8 mouse cellular contexts compared by ENCODE assay signal in genomic region chr8:121829777-121830362, GRCm38 (mm10). TPM values are rescaled to one million over a fixed set of nuclear protein-coding genes. Genes with fewer than 3 reads are reported as not detected.
DNase-seq lines count a peak whose midpoint lies in the region; ATAC-seq and TF ChIP-seq lines count a peak whose summit lies in the region.

No protein-coding gene starts in this region.

- no peaks in the 10 kb centered on the region for H3K27me3 ChIP-seq in heart, embryonic 11.5 days (ENCODE audit: control insufficient read depth, insufficient read depth, low read length)
- peaks cover 6% of the 10 kb centered on the region for H3K27me3 ChIP-seq in G1E (ENCODE audit: insufficient read depth, low read length)
- 0 out of 2 replicates have a peak, but pooled peaks cover 4% of the 10 kb centered on the region for H3K27me3 ChIP-seq in forebrain, embryonic 10.5 days (ENCODE audit: poor library complexity, severe bottlenecking)
- H3K27me3 ChIP-seq in myocyte (ENCODE audit: control insufficient read depth, insufficient read depth, insufficient read length): no peaks in the 10 kb centered on the region

- no peak for TF ChIP-seq CTCF in G1E (IDR thresholded peaks at IDR 0.05; ENCODE audit: low read depth, low read length)

- H3K9ac ChIP-seq in heart, embryonic 11.5 days (ENCODE audit: low read depth, low read length): peak overlapping the region; percentile 87

- H3K79me2 ChIP-seq in myocyte (ENCODE audit: control insufficient read depth, insufficient read depth): peaks cover 22% of the 10 kb centered on the region

- peak overlapping the region; percentile 63 for H3ac ChIP-seq in myocyte (ENCODE audit: control insufficient read depth, insufficient read length)

- H3K36me3 ChIP-seq in heart, embryonic 11.5 days (ENCODE audit: control insufficient read depth, insufficient read depth, low read length): no peaks in the 10 kb centered on the region
- peaks cover 6% of the 10 kb centered on the region for H3K36me3 ChIP-seq in G1E (replicated peaks)
- H3K36me3 ChIP-seq in forebrain, embryonic 10.5 days (replicated peaks): peaks cover 6% of the 10 kb centered on the region
- no peaks in the 10 kb centered on the region for H3K36me3 ChIP-seq in myocyte (ENCODE audit: control insufficient read depth, insufficient read depth)

- H3K4me3 ChIP-seq in heart, embryonic 11.5 days (ENCODE audit: low read depth, low read length): peak overlapping the region; percentile 97
- peak overlapping the region; percentile 87 for H3K4me3 ChIP-seq in G1E (ENCODE audit: low read depth, low read length)
- H3K4me3 ChIP-seq in forebrain, embryonic 10.5 days: peak overlapping the region; percentile 97
- peak overlapping the region; percentile 81 for H3K4me3 ChIP-seq in myocyte

- intact Hi-C loops in heart, postnatal 10 days (cut with DNase I): loop anchor here (5.0 kb wide), 1 partner anchor 113 kb away; no protein-coding TSS in a partner anchor

- WGBS in heart, embryonic 11.5 days (ENCODE audit: insufficient replicate concordance): 21% methylated on average over 18 of the region's 18 CpGs
- WGBS in forebrain, embryonic 10.5 days: 20% methylated on average over 18 of the region's 18 CpGs

- H3K27ac ChIP-seq in heart, embryonic 11.5 days (ENCODE audit: low read depth, low read length): no peak overlapping the region
- peak overlapping the region; percentile 90 for H3K27ac ChIP-seq in forebrain, embryonic 10.5 days

- peak overlapping the region; percentile 93 for H3K4me2 ChIP-seq in heart, embryonic 11.5 days
- peak overlapping the region; percentile 97 for H3K4me2 ChIP-seq in myocyte (ENCODE audit: low read depth)

- no peak for TF ChIP-seq POLR2A in myocyte (IDR thresholded peaks at IDR 0.05; ENCODE audit: insufficient read length, low read depth)

- H3K9me3 ChIP-seq in heart, embryonic 11.5 days (replicated peaks; ENCODE audit: control insufficient read depth, low read length): no peaks in the 10 kb centered on the region
- H3K9me3 ChIP-seq in G1E (replicated peaks): no peaks in the 10 kb centered on the region
- H3K9me3 ChIP-seq in forebrain, embryonic 10.5 days: no peaks in the 10 kb centered on the region

- peaks cover 6% of the 10 kb centered on the region for H3K4me1 ChIP-seq in heart, embryonic 11.5 days (ENCODE audit: control insufficient read depth, insufficient read depth, low read length)
- peaks cover 24% of the 10 kb centered on the region for H3K4me1 ChIP-seq in G1E (ENCODE audit: insufficient read depth, low read depth, low read length)
- H3K4me1 ChIP-seq in forebrain, embryonic 10.5 days: peaks cover 19% of the 10 kb centered on the region

- DNase-seq in heart, postnatal 10 days: no peak
- no peak for DNase-seq in G1E (ENCODE audit: low spot score)
- DNase-seq in forebrain, embryonic 10.5 days (ENCODE audit: extremely low spot score, low spot score): no peak
- peak; percentile 32 for DNase-seq in kidney, postnatal 10 days
- DNase-seq in natural killer cell, adult 2 months (ENCODE audit: low spot score in 2 of 2): no peak
- no peak for DNase-seq in thymus, postnatal 14 days

- 0 out of 2 replicates have a peak, but pooled peaks have one; percentile 7 for ATAC-seq in heart, embryonic 11.5 days (replicated peaks; ENCODE audit: insufficient number of reproducible peaks, low FRiP score, low TSS enrichment)
- ATAC-seq in G1E (ENCODE audit: extremely low read depth, insufficient number of reproducible peaks, low FRiP score, poor library complexity, severe bottlenecking): peak; percentile 52

TF ChIP-seq in myocyte, 11 proteins besides CTCF, POLR2A, EP300 and RAD21:
- no peak for TF ChIP-seq USF1 (IDR thresholded peaks at IDR 0.05; ENCODE audit: low read depth)
- TF ChIP-seq MYOG (IDR thresholded peaks at IDR 0.05; ENCODE audit: control insufficient read depth in 1 of 3, insufficient read depth in 1 of 3, insufficient read length in 2 of 3, low read depth in 2 of 3): no peak
- no peak for TF ChIP-seq MYOD1 (IDR thresholded peaks at IDR 0.05; ENCODE audit: control insufficient read depth in 1 of 3, insufficient read length in 2 of 3, low read depth in 2 of 3)
- TF ChIP-seq SRF (IDR thresholded peaks at IDR 0.05; ENCODE audit: control insufficient read depth, insufficient read length, low read depth): no peak
- no peak for TF ChIP-seq E2F4 (IDR thresholded peaks at IDR 0.05; ENCODE audit: insufficient read depth)
- no peak for TF ChIP-seq CEBPB (IDR thresholded peaks at IDR 0.05; ENCODE audit: insufficient read depth, poor library complexity, severe bottlenecking)
- TF ChIP-seq TCF3 (IDR thresholded peaks at IDR 0.05; ENCODE audit: insufficient read length, low read depth): no peak
- TF ChIP-seq REST (IDR thresholded peaks at IDR 0.05; ENCODE audit: insufficient read depth, insufficient read length): no peak
- no peak for TF ChIP-seq MAX (IDR thresholded peaks at IDR 0.05; ENCODE audit: low read depth)
- no peak for TF ChIP-seq POLR2AphosphoS2 (IDR thresholded peaks at IDR 0.05; ENCODE audit: insufficient read length, low read depth)
- TF ChIP-seq TCF12 (IDR thresholded peaks at IDR 0.05; ENCODE audit: insufficient read depth, poor library complexity, severe bottlenecking): no peak

RNA-seq across cellular contexts. Expression of gene Klhdc4, which starts 0.5 kb away (rescaled TPM):
- 31.0 and 31.1 TPM in 2 replicates for polyA plus RNA-seq in heart, embryonic 11.5 days (2014; fragmentation: Nextera tagmentation; extraction: Ambion mirVana)
- 10 to 100 TPM; 14.4 to 16.0 TPM for total RNA-seq in heart, postnatal 10 days (2021)
- total RNA-seq in G1E (2014; fragmentation: Nextera tagmentation) (9.1 and 12.3 TPM in 2 replicates), G1E (2017) (15.4 and 15.9 TPM in 2 replicates)
- polyA plus RNA-seq in G1E (2012) (44.5 and 47.8 TPM in 2 replicates), myocyte (2012; fragmentation: generic; extraction: Trizol) (31.4 TPM)
- polyA plus RNA-seq in forebrain, embryonic 10.5 days (2016; fragmentation: Nextera tagmentation; extraction: Ambion mirVana): 74.4 and 76.8 TPM in 2 replicates
